Mouse (Mus musculus) ES-Bruce4 (cell line): ENCODE data around the gene Serpina12. TPM values are rescaled to one million over a fixed set of nuclear protein-coding genes. Genes with fewer than 3 reads are reported as not detected.

Experiments used
- H3K27ac ChIP-seq: 2 replicates; pipeline ENCODE4 v1.5.1; 2012; ENCODE audit warnings: low read length, inconsistent platforms; ENCODE audit not compliant: insufficient read depth
- H3K27me3 ChIP-seq: 2 replicates; pipeline ENCODE4 v1.6.1; 2012; ENCODE audit warnings: mild to moderate bottlenecking, low read length, inconsistent platforms; ENCODE audit not compliant: control insufficient read depth, poor library complexity, insufficient read depth, severe bottlenecking
- H3K36me3 ChIP-seq: 2 replicates; pipeline ENCODE4 v1.6.1; 2012; ENCODE audit warnings: inconsistent platforms, mild to moderate bottlenecking, low read length, moderate library complexity; ENCODE audit not compliant: control insufficient read depth, poor library complexity, insufficient read depth, severe bottlenecking
- H3K4me1 ChIP-seq: one replicate; pipeline ENCODE4 v1.8.1; 2011; ENCODE audit warnings: low read length; ENCODE audit not compliant: control insufficient read depth, insufficient read depth
- H3K4me3 ChIP-seq: 2 replicates; pipeline ENCODE4 v1.5.1; 2011; ENCODE audit warnings: low read depth, mild to moderate bottlenecking, low read length
- H3K9ac ChIP-seq: 2 replicates; pipeline ENCODE4 v1.6.1; 2012; ENCODE audit warnings: low read depth, mild to moderate bottlenecking, inconsistent platforms; ENCODE audit not compliant: poor library complexity, severe bottlenecking
- H3K9me3 ChIP-seq: replicated peaks from 2 replicates; pipeline ENCODE4 v1.6.1; 2012; ENCODE audit warnings: mild to moderate bottlenecking, low read length, inconsistent platforms; ENCODE audit not compliant: control insufficient read depth, poor library complexity, insufficient read depth, severe bottlenecking
- CTCF ChIP-seq: IDR thresholded peaks from one replicate; pipeline ENCODE4 v1.8.1; 2011; ENCODE audit warnings: low read depth, low read length
- EP300 ChIP-seq: IDR thresholded peaks from 2 replicates; pipeline ENCODE4 v1.6.1; 2011; ENCODE audit warnings: low read depth, low read length; ENCODE audit not compliant: insufficient read depth
- POLR2A ChIP-seq: IDR thresholded peaks from one replicate; pipeline ENCODE4 v1.8.1; 2011; ENCODE audit warnings: low read length; ENCODE audit not compliant: insufficient read depth
- polyA plus RNA-seq: library from polyadenylated mRNA; stranded (reverse); fragments of >200 nt; gene quantifications from 2 replicates; pipeline ENCODE4 v1.2.4, GENCODE M21; 2011; ENCODE audit warnings: low read depth; ENCODE audit not compliant: missing spikeins, insufficient read depth, insufficient read length

Gene Serpina12
- polyA plus RNA-seq, 1 experiment, result not detected

DNA sequence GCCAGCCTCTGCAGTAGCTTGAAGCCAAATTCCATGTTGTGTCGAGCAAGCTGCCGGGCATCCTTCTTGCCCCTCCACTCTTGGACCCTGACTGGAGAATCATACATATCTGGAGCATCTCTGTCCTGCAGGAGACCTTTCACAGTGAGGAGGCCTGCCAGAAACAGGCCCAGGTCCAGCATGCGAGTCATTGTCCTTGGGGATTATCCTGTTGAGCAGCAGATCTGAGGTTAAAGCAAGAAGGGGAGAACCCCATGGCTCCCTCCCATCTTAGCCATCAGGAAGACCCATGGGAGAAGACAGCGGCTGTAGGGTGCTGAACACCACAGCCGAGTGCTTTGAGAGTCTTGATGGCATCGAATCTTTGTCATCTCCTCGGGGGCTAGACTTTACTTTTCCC, 6.1 kb downstream of the Serpina12 start:
- Histone ChIP-seq H3K36me3 (no peaks in the 10 kb centered on the region), H3K9me3 (no peaks in the 10 kb centered on the region), H3K27me3 (no peaks in the 10 kb centered on the region), H3K4me3 (no peak overlapping the region), H3K27ac (no peak overlapping the region), H3K4me1 (no peaks in the 10 kb centered on the region), H3K9ac (no peak overlapping the region)
- TF ChIP-seq EP300 (no peak), POLR2A (no peak), CTCF (no peak)

DNA sequence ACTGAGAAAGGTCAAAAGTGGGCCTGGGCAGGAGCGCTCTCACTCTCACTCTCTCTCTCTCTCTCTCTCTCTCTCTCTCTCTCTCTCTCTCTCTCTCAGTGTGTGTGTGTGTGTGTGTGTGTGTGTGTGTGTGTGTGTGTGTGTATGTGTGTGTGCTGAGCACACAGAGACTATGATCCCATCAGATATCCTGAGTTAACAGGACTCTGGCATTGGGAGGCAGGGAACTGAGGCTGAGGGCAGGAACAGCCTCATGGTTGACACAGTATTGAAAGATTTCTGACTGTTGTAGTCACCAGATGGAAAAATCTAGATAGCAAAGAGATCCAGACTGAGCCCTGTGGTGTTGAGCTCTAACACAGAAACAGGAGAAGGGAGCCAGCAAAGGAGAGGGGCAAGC, 10.5 kb downstream of the Serpina12 start:
- Histone ChIP-seq H3K9me3 (no peaks in the 10 kb centered on the region), H3K9ac (no peak overlapping the region), H3K4me3 (no peak overlapping the region), H3K36me3 (no peaks in the 10 kb centered on the region), H3K27ac (no peak overlapping the region), H3K4me1 (no peaks in the 10 kb centered on the region), H3K27me3 (no peaks in the 10 kb centered on the region)
- no peak for TF ChIP-seq POLR2A
- no peak for TF ChIP-seq CTCF
- TF ChIP-seq EP300, result no peak

GRCm38 (mm10) chr12:104029986-104030385, 14.3 kb downstream of the Serpina12 start:
- Histone ChIP-seq H3K4me3 (no peak overlapping the region), H3K9ac (no peak overlapping the region), H3K4me1 (no peaks in the 10 kb centered on the region), H3K27ac (no peak overlapping the region), H3K36me3 (no peaks in the 10 kb centered on the region), H3K27me3 (no peaks in the 10 kb centered on the region), H3K9me3 (no peaks in the 10 kb centered on the region)
- TF ChIP-seq CTCF (peak; percentile 66), EP300 (no peak)

GRCm38 (mm10) chr12:104015280-104015679, 29.0 kb downstream of the Serpina12 start:
- no peaks in the 10 kb centered on the region; the same call in 1 of the 2 replicates for H3K9me3 ChIP-seq
- TF ChIP-seq POLR2A (no peak), EP300 (no peak), CTCF (no peak)
- no peak overlapping the region for H3K9ac ChIP-seq

GRCm38 (mm10) chr12:104013620-104014019, 30.6 kb downstream of the Serpina12 start, which contains the start of gene Serpina9:
TSS of gene Serpina9 (minus strand) at chr12:104013755.
- no peak within 1 kb of the TSS for H3K27ac ChIP-seq
- TF ChIP-seq POLR2A, result no peak
- no peak for TF ChIP-seq EP300
- no peak for TF ChIP-seq CTCF
- H3K9ac ChIP-seq, result no peak within 1 kb of the TSS
- H3K9me3 ChIP-seq, result no peaks in the 10 kb centered on the region; the same call in 1 of the 2 replicates
- H3K36me3 ChIP-seq, result no peaks in the 10 kb centered on the region
- no peak within 1 kb of the TSS for H3K4me3 ChIP-seq
- no peaks in the 10 kb centered on the region for H3K27me3 ChIP-seq
- no peaks in the 10 kb centered on the region for H3K4me1 ChIP-seq

More at GRCm38 (mm10) chr12:104015280-104015679, 29.0 kb downstream of the Serpina12 start:
- H3K27me3 ChIP-seq, result no peaks in the 10 kb centered on the region
- H3K36me3 ChIP-seq, result no peaks in the 10 kb centered on the region
- no peak overlapping the region for H3K27ac ChIP-seq
- H3K4me3 ChIP-seq, result no peak overlapping the region
- H3K4me1 ChIP-seq, result no peaks in the 10 kb centered on the region

- Histone ChIP-seq H3K27me3 (no peaks in the 10 kb centered on the region; the same call in 1 of the 2 replicates), H3K36me3 (no peaks in the 10 kb centered on the region), H3K4me1 (no peaks in the 10 kb centered on the region), H3K27ac (no peak overlapping the region), H3K4me3 (no peak overlapping the region), H3K9me3 (peaks cover 8% of the 10 kb centered on the region), H3K9ac (no peak overlapping the region)
- TF ChIP-seq POLR2A, result no peak
- no peak for TF ChIP-seq EP300
- TF ChIP-seq CTCF, result peak; percentile 4
Measured at GRCm38 (mm10) chr12:104004689-104005088, 39.6 kb downstream of the Serpina12 start.
